In genomic region chr5:134243661-134244436, GRCm38 (mm10) we compare ENCODE assay signal across 24 mouse cellular contexts. TPM values are rescaled to one million over a fixed set of nuclear protein-coding genes. Genes with fewer than 3 reads are reported as not detected.
DNase-seq lines count a peak whose midpoint lies in the region; ATAC-seq and TF ChIP-seq lines count a peak whose summit lies in the region.
"Had no signal": no experiment of that assay in that cellular context is flagged by ENCODE, and none has a peak within 500 bp of the region (broad histone marks: within the 10 kb centered on the region; RNA-seq: fewer than 3 reads in every experiment).

No protein-coding gene starts in this region.

- H3K4me2 ChIP-seq in myocyte (ENCODE audit: low read depth), result no peak overlapping the region
- H3K4me2 ChIP-seq: heart, embryonic 12.5 days; limb, embryonic 12.5 days; midbrain, embryonic 15.5 days had no signal

- no peak overlapping the region for H3K27ac ChIP-seq in gastrocnemius, adult 2 months
- H3K27ac ChIP-seq: hindbrain, postnatal 0 days; limb, embryonic 12.5 days; liver, embryonic 14.5 days; midbrain, embryonic 15.5 days; stomach, postnatal 0 days had no signal

- TF ChIP-seq POLR2A in myocyte (IDR thresholded peaks at IDR 0.05; ENCODE audit: insufficient read length, low read depth), result no peak

- H3K27me3 ChIP-seq in myocyte (ENCODE audit: control insufficient read depth, insufficient read depth, insufficient read length), result no peaks in the 10 kb centered on the region
- H3K27me3 ChIP-seq: CH12.LX; heart, embryonic 12.5 days; limb, embryonic 12.5 days; midbrain, embryonic 15.5 days had no signal

- no peaks in the 10 kb centered on the region for H3K79me2 ChIP-seq in myocyte (ENCODE audit: control insufficient read depth, insufficient read depth)

- no peak overlapping the region for H3ac ChIP-seq in myocyte (ENCODE audit: control insufficient read depth, insufficient read length)

- peak; percentile 49 for DNase-seq in lung, adult 18-20 months
- no peak for DNase-seq in lung, postnatal 14 days
- DNase-seq in R1 (ENCODE audit: low read depth, low spot score), result peak; percentile 64
- no peak for DNase-seq in gastrocnemius, adult 2 months
- DNase-seq in kidney, postnatal 25 days, result no peak
- DNase-seq: adrenal gland, postnatal 10 days; cerebellum, postnatal 10 days; embryo, embryonic 11 days; heart, postnatal 4 days; kidney, adult 8-10 months; kidney, postnatal 36 days; layer of hippocampus, adult 9-11 months; lung, postnatal 10 days; retina, postnatal 1 day had no signal

- ATAC-seq in CD4-positive, CD25-positive, alpha-beta regulatory T cell, adult 4 months, result peak; percentile 77
- ATAC-seq: forebrain, embryonic 16.5 days; hindbrain, postnatal 0 days; midbrain, embryonic 15.5 days had no signal

- intact Hi-C loops in gastrocnemius, adult 2 months (cut with DNase I), result no loop called here

- peaks cover 46% of the 10 kb centered on the region for H3K36me3 ChIP-seq in myocyte (ENCODE audit: control insufficient read depth, insufficient read depth)

- TF ChIP-seq CTCF in gastrocnemius, adult 2 months (IDR thresholded peaks at IDR 0.05), result no peak

- no peak overlapping the region for H3K4me3 ChIP-seq in myocyte
- no peak overlapping the region for H3K4me3 ChIP-seq in gastrocnemius, adult 2 months
- H3K4me3 ChIP-seq: heart, embryonic 12.5 days; limb, embryonic 12.5 days; midbrain, embryonic 15.5 days had no signal

TF ChIP-seq in myocyte, 11 proteins besides CTCF, POLR2A, EP300 and RAD21:
- peak; percentile 10 for TF ChIP-seq POLR2AphosphoS2 (IDR thresholded peaks at IDR 0.05; ENCODE audit: insufficient read length, low read depth)
- no peak for TF ChIP-seq MYOG (IDR thresholded peaks at IDR 0.05; ENCODE audit: control insufficient read depth in 1 of 3, insufficient read depth in 1 of 3, insufficient read length in 2 of 3, low read depth in 2 of 3)

RNA-seq across cellular contexts. Expression of gene Ncf1, which starts 14.4 kb away (rescaled TPM):
- polyA plus RNA-seq in CD4-positive, CD25-positive, alpha-beta regulatory T cell, adult 4 months (2017; shearing (Covaris generic)), result 10 to 100 TPM in 1 of 2 experiments, 1 to 10 TPM in 1; 8.8 to 15.8 TPM
- polyA plus RNA-seq in myocyte (2012; fragmentation: generic; extraction: Trizol), result 1.4 TPM
- 1 to 10 TPM; 1.0 to 3.8 TPM for total RNA-seq in gastrocnemius, adult 2 months (2021)

Comparison
In these comparisons a context has a peak if more than half of its experiments do, and no peak if none do; other contexts are left out.
1. DNase-seq: peak in lung, adult 18-20 months (2 of 2) and R1 (single experiment); none in lung, postnatal 14 days (single experiment), gastrocnemius, adult 2 months (single experiment) and kidney, postnatal 25 days (0 of 2).